Mouse (Mus musculus): ENCODE data around the gene Nid2. TPM values are rescaled to one million over a fixed set of nuclear protein-coding genes. Genes with fewer than 3 reads are reported as not detected.

Nid2 gene
- polyA plus RNA-seq, 1 experiment from 2014 or later = 28.4 TPM

DNA sequence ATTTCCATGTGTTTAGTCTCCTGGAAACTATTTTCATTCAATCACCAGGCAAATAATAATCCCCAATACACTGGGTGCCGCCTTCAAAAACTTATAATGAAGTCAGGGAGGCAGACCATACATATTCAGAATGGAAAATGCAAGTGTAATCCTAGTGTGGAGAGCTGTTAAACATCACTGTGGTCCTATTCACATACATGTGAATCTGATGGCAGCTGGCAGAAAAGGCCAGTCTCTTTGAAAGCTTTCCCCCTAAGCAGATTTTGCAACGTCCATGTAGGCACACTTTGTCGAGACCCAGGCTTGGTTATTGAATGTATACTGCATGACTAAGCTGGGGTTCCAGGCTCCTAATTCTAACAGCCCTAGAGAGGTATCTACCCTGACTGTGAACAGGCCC, 32.0 kb upstream of the Nid2 start:
- Histone ChIP-seq H3K4me2 (ENCODE audit: low read length) (no peak overlapping the region), H3K9ac (replicated peaks; ENCODE audit: low read depth, low read length) (no peak overlapping the region), H3K9me3 (ENCODE audit: control insufficient read depth, low read length) (no peaks in the 10 kb centered on the region), H3K27me3 (replicated peaks; ENCODE audit: control insufficient read depth, insufficient read depth, low read length) (no peaks in the 10 kb centered on the region), H3K27ac (ENCODE audit: low read length) (peak overlapping the region; percentile 35), H3K4me3 (replicated peaks; ENCODE audit: low read length) (no peak overlapping the region), H3K4me1 (replicated peaks; ENCODE audit: control insufficient read depth, insufficient read depth, low read length) (peaks cover 10% of the 10 kb centered on the region), H3K36me3 (ENCODE audit: control insufficient read depth, insufficient read depth) (no peaks in the 10 kb centered on the region)
- peak; percentile 28; the same call in 1 of the 2 replicates for ATAC-seq
- whole genome bisulfite sequencing = 9% methylated on average over 3 of the region's 3 CpGs

DNA sequence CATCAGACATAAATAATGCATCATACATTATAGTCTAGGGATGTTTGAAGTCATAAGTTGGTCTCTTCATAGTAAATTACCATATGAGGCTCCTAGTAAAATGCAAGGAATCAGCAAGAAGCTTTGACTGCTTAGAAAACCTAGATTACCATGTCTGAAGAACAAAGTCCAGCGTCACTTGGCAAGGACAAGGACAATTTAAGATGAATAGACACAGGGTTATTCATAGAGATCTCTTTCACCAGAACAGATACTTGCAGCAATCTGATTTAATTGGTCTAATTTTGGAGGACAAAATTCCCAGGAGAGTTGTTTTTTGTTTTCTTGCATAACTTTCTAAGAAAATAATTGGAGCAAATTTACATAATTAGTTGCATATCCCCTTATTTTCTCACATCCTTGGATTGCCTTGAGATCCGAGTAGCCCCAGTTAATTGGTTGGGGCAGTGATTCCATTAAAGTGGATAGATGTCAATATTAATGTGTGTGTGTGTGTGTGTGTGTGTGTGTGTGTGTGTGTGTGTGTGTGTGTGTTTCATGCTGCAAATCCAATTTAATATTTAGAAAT, 30.9 kb upstream of the Nid2 start:
- Histone ChIP-seq H3K9me3 (ENCODE audit: control insufficient read depth, low read length) (no peaks in the 10 kb centered on the region), H3K9ac (replicated peaks; ENCODE audit: low read depth, low read length) (no peak overlapping the region), H3K27me3 (replicated peaks; ENCODE audit: control insufficient read depth, insufficient read depth, low read length) (no peaks in the 10 kb centered on the region), H3K4me2 (ENCODE audit: low read length) (no peak overlapping the region), H3K4me1 (replicated peaks; ENCODE audit: control insufficient read depth, insufficient read depth, low read length) (peaks cover 10% of the 10 kb centered on the region), H3K27ac (ENCODE audit: low read length) (no peak overlapping the region), H3K36me3 (ENCODE audit: control insufficient read depth, insufficient read depth) (no peaks in the 10 kb centered on the region), H3K4me3 (replicated peaks; ENCODE audit: low read length) (no peak overlapping the region)
- WGBS = 10% methylated on average over 2 of the region's 2 CpGs
- ATAC-seq = peak; percentile 75

DNA sequence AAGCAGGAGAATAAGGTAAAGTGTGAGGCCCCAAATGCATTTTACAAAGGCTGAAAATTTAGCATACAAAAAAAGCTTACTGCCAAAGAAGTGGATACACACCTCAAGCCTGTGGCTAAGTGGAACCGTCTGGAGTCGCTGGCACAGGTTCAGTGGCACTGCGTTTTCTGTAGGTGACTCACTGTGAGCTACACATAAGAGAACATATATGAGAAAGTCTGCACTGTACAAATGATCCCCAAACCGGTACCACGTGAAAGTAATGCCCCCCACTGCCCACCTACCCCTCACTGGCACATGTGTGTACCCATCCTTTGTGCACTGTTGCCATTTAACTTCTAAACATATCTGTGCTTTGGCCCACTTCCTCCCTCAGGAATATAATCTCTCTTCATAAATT, 22.8 kb upstream of the Nid2 start:
- H3K4me1 ChIP-seq (replicated peaks; ENCODE audit: control insufficient read depth, insufficient read depth, low read length) = no peaks in the 10 kb centered on the region
- H3K27ac ChIP-seq (ENCODE audit: low read length) = no peak overlapping the region
- no peaks in the 10 kb centered on the region for H3K36me3 ChIP-seq (ENCODE audit: control insufficient read depth, insufficient read depth)
- ATAC-seq = no peak
- H3K4me3 ChIP-seq (replicated peaks; ENCODE audit: low read length) = no peak overlapping the region
- no peaks in the 10 kb centered on the region for H3K9me3 ChIP-seq (ENCODE audit: control insufficient read depth, low read length)
- H3K4me2 ChIP-seq (ENCODE audit: low read length) = no peak overlapping the region
- WGBS = 75% methylated on average over 5 of the region's 5 CpGs
- H3K27me3 ChIP-seq (replicated peaks; ENCODE audit: control insufficient read depth, insufficient read depth, low read length) = no peaks in the 10 kb centered on the region
- no peak overlapping the region for H3K9ac ChIP-seq (replicated peaks; ENCODE audit: low read depth, low read length)

DNA sequence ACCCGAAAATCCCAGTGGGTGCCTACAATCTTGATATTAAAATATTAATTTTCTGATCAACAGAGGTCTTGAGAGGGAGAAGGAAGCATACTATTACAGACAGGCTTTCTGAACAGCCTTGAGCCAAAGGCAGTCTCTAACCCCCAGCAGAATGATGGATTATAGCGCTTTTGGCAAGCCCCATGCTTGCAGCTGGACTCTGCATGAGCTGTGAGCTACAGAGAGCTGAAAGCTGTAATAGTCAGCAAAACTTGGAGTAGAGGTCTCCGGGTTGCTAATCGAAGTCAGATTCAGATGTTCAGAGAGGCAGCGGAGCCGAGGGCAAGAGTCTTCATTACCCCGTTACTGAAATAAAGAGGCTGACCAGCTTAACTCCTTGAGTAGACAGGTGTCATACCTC, 22.3 kb upstream of the Nid2 start:
- Histone ChIP-seq H3K4me3 (replicated peaks; ENCODE audit: low read length) (no peak overlapping the region), H3K9me3 (ENCODE audit: control insufficient read depth, low read length) (no peaks in the 10 kb centered on the region), H3K27me3 (replicated peaks; ENCODE audit: control insufficient read depth, insufficient read depth, low read length) (no peaks in the 10 kb centered on the region), H3K4me2 (ENCODE audit: low read length) (no peak overlapping the region), H3K36me3 (ENCODE audit: control insufficient read depth, insufficient read depth) (no peaks in the 10 kb centered on the region), H3K27ac (ENCODE audit: low read length) (no peak overlapping the region), H3K4me1 (replicated peaks; ENCODE audit: control insufficient read depth, insufficient read depth, low read length) (no peaks in the 10 kb centered on the region), H3K9ac (replicated peaks; ENCODE audit: low read depth, low read length) (no peak overlapping the region)
- WGBS = 82% methylated on average over 7 of the region's 7 CpGs
- ATAC-seq = no peak

DNA sequence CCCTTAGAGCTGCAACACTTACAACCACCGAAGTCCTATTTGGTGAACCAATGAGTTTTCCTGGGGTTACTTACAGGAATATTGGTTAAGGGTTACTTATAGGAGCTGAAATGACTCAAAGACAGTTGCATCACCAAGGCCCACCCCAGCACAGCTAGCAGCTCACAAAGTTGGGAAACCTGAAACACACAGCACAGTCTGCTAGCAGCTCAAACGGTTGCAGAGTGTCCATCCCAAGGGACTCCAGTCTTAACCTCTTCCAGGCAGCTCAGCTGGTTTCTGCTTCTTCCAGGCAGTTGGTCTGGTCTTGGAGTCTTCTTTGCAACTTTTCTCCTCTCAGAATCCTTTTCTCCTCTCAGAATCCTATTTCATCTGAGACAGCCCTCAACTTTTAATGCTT, 19.0 kb upstream of the Nid2 start:
- Histone ChIP-seq H3K4me1 (replicated peaks; ENCODE audit: control insufficient read depth, insufficient read depth, low read length) (peaks cover 3% of the 10 kb centered on the region), H3K4me2 (ENCODE audit: low read length) (no peak overlapping the region), H3K9me3 (ENCODE audit: control insufficient read depth, low read length) (no peaks in the 10 kb centered on the region), H3K36me3 (ENCODE audit: control insufficient read depth, insufficient read depth) (no peaks in the 10 kb centered on the region), H3K27ac (ENCODE audit: low read length) (no peak overlapping the region), H3K4me3 (replicated peaks; ENCODE audit: low read length) (no peak overlapping the region), H3K27me3 (replicated peaks; ENCODE audit: control insufficient read depth, insufficient read depth, low read length) (no peaks in the 10 kb centered on the region), H3K9ac (replicated peaks; ENCODE audit: low read depth, low read length) (no peak overlapping the region)
- ATAC-seq = no peak
- WGBS = 82% methylated on average over 2 of the region's 2 CpGs

DNA sequence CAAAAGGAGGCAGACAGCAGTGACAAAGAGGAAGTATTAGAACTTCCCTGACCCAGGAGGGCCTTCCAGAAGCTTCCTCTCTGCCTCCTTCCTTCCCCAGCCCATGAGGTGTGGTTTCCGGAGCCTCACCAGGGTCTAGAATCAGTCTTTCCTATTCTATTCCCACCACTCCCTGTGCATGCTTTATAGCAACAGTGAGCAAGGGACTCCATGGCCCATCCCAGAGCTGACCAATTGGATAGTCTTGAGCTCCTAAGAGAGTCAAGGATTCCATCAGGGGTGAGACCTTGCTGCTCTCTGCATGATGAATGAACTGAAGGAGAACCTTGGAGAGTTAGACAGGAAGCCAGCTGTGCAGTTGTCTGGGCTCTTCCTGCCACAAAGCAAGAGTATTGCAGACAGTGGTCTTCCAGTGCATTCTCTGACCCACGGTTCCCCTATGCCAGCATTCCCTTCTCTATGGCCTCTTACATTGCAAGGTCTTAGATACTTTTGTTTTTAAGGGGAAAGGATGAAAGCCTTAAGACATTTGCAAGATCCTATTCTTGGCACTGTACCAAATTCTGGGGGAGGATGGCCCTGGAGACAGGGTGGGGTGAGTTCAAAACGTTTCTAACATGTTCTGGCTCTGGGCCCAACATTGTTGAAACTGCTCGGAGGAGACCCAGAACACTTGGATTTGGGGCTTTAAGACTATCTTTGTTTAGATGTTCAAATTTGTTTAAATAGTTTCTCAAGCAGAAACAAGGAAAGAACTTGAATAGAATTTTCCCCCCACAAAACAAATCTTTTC, 17.4 kb upstream of the Nid2 start:
- Histone ChIP-seq H3K36me3 (ENCODE audit: control insufficient read depth, insufficient read depth) (no peaks in the 10 kb centered on the region), H3K4me3 (replicated peaks; ENCODE audit: low read length) (no peak overlapping the region), H3K4me2 (ENCODE audit: low read length) (no peak overlapping the region), H3K9ac (replicated peaks; ENCODE audit: low read depth, low read length) (no peak overlapping the region), H3K9me3 (ENCODE audit: control insufficient read depth, low read length) (no peaks in the 10 kb centered on the region), H3K4me1 (replicated peaks; ENCODE audit: control insufficient read depth, insufficient read depth, low read length) (peaks cover 14% of the 10 kb centered on the region), H3K27me3 (replicated peaks; ENCODE audit: control insufficient read depth, insufficient read depth, low read length) (no peaks in the 10 kb centered on the region), H3K27ac (ENCODE audit: low read length) (no peak overlapping the region)
- no peak for ATAC-seq
- 39% methylated on average over 4 of the region's 4 CpGs for WGBS

DNA sequence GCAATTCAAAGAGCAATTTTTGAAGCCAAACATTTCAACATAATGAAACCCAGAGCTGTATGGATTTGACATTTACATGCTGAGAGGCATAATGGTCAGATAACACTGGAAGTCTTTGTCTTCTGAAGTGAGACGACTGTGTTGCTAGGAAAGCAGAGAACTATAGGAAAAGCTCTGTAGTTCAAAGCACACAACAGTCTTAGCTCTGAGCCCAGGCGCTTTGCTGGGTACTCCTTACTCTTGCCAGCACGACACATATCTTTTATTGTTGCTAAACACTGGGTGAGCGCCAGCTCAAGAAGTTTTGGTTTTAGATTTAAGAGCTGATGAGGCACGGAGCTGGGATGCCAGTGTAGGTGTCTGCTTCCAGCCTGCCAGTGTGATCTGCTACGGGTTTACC, 15.8 kb upstream of the Nid2 start:
- H3K4me2 ChIP-seq (ENCODE audit: low read length) = no peak overlapping the region
- H3K27ac ChIP-seq (ENCODE audit: low read length) = no peak overlapping the region
- no peak overlapping the region for H3K4me3 ChIP-seq (replicated peaks; ENCODE audit: low read length)
- no peak for ATAC-seq
- no peak overlapping the region for H3K9ac ChIP-seq (replicated peaks; ENCODE audit: low read depth, low read length)
- H3K9me3 ChIP-seq (ENCODE audit: control insufficient read depth, low read length) = no peaks in the 10 kb centered on the region
- no peaks in the 10 kb centered on the region for H3K36me3 ChIP-seq (ENCODE audit: control insufficient read depth, insufficient read depth)
- H3K4me1 ChIP-seq (replicated peaks; ENCODE audit: control insufficient read depth, insufficient read depth, low read length) = peaks cover 18% of the 10 kb centered on the region
- 15% methylated on average over 6 of the region's 6 CpGs for WGBS
- H3K27me3 ChIP-seq (replicated peaks; ENCODE audit: control insufficient read depth, insufficient read depth, low read length) = no peaks in the 10 kb centered on the region

DNA sequence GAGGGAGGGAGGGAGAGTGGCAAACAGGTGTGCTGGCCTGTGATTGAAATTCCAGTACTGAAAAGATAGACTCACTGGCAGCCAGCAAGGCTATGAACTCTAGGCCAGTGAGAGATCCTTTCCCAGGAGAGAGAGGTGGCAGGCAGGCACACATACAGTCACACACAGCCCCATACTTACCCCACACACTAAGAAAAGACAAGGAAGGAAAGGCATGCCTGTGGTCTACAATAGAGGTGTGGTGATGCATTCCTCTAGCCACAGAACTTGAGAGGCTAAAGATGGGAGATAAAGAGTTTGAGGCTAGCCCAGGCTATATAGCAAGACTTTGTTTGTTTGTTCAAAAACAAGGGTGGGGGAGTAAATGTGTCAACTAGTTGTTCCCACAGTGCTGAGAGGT, 13.5 kb upstream of the Nid2 start:
- ATAC-seq = no peak
- Histone ChIP-seq H3K27me3 (replicated peaks; ENCODE audit: control insufficient read depth, insufficient read depth, low read length) (no peaks in the 10 kb centered on the region), H3K27ac (ENCODE audit: low read length) (peak overlapping the region; percentile 50), H3K36me3 (ENCODE audit: control insufficient read depth, insufficient read depth) (no peaks in the 10 kb centered on the region), H3K9ac (replicated peaks; ENCODE audit: low read depth, low read length) (no peak overlapping the region), H3K9me3 (ENCODE audit: control insufficient read depth, low read length) (no peaks in the 10 kb centered on the region), H3K4me1 (replicated peaks; ENCODE audit: control insufficient read depth, insufficient read depth, low read length) (peaks cover 20% of the 10 kb centered on the region), H3K4me2 (ENCODE audit: low read length) (no peak overlapping the region), H3K4me3 (replicated peaks; ENCODE audit: low read length) (no peak overlapping the region)

DNA sequence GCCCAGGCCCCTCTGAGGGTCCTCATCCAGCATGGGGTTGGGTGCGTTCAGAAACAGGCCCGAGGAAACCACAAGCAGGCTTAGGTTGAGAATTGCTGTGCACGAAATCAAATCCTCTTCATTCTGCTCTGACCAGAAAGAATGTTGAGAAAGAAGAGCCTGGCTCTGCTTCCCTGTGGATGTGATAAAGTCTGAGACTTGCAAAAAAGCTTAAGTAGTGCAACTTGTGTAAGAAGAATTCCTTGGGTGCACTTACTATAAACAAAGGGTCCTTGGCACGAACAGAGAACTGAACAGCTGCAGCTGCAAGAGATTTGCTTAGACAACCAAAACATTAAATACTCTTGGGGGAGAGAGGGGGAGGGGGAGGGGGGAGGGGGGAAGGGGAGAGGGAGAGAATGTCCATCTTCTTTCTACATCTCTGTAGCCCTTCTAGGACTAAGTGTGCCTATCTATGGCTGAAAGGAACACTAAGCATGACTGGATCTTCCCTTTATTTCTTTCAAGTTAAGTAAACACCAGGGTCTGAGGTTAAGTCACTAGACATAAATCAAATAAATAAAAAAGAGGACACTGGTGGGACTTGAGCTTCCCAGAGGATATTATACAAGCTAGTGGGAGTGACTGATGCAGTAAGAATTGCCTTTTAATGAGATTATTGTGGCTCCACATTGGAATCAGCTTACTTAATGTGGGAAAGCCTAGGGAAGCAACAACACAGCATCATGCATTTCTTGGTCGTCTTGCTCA, 12.8 kb upstream of the Nid2 start:
- no peak for ATAC-seq
- Histone ChIP-seq H3K27me3 (replicated peaks; ENCODE audit: control insufficient read depth, insufficient read depth, low read length) (no peaks in the 10 kb centered on the region), H3K27ac (ENCODE audit: low read length) (no peak overlapping the region; the same call in 1 of the 2 replicates), H3K4me2 (ENCODE audit: low read length) (no peak overlapping the region), H3K4me1 (replicated peaks; ENCODE audit: control insufficient read depth, insufficient read depth, low read length) (peaks cover 20% of the 10 kb centered on the region), H3K9ac (replicated peaks; ENCODE audit: low read depth, low read length) (no peak overlapping the region), H3K36me3 (ENCODE audit: control insufficient read depth, insufficient read depth) (no peaks in the 10 kb centered on the region), H3K9me3 (ENCODE audit: control insufficient read depth, low read length) (no peaks in the 10 kb centered on the region), H3K4me3 (replicated peaks; ENCODE audit: low read length) (no peak overlapping the region)
- WGBS = 27% methylated on average over 5 of the region's 5 CpGs

Measured in forebrain, embryonic 16.5 days (tissue).